ENCODE assay signal across 14 mouse cellular contexts in genomic region chr10:125916781-125917180, GRCm38 (mm10). TPM values are rescaled to one million over a fixed set of nuclear protein-coding genes. Genes with fewer than 3 reads are reported as not detected.
A peak's percentile ranks its signal among the peaks of the same experiment; 100 is the strongest.
DNase-seq lines count a peak whose midpoint lies in the region; ATAC-seq lines count a peak whose summit lies in the region.
"Had no signal": no experiment of that assay in that cellular context is flagged by ENCODE, and none has a peak within 500 bp of the region (broad histone marks: within the 10 kb centered on the region; RNA-seq: fewer than 3 reads in every experiment).

No protein-coding gene starts in this region.

- DNase-seq in heart, embryonic 10.5 days (ENCODE audit: low spot score): no peak
- no peak for DNase-seq in lung, postnatal 14 days
- peak; percentile 50 for DNase-seq in ES-CJ7 (ENCODE audit: low read depth, low spot score)
- DNase-seq in natural killer cell, adult 2 months (ENCODE audit: low spot score in 2 of 2): no peak
- DNase-seq: cerebellum, postnatal 25 days; heart, adult 18-20 months; layer of hippocampus, adult 9-11 months; lung, postnatal 10 days; right cerebral cortex, postnatal 4 days had no signal

- H3K9ac ChIP-seq in heart, embryonic 13.5 days: no peak overlapping the region
- no peak overlapping the region for H3K9ac ChIP-seq in lung, embryonic 15.5 days
- no peak overlapping the region for H3K9ac ChIP-seq in embryonic facial prominence, embryonic 12.5 days

- no peak overlapping the region for H3K4me3 ChIP-seq in heart, embryonic 13.5 days
- no peak overlapping the region for H3K4me3 ChIP-seq in heart, embryonic 10.5 days
- no peak overlapping the region for H3K4me3 ChIP-seq in lung, embryonic 15.5 days
- H3K4me3 ChIP-seq in embryonic facial prominence, embryonic 12.5 days: no peak overlapping the region
- H3K4me3 ChIP-seq: midbrain, embryonic 10.5 days had no signal

- H3K9me3 ChIP-seq in heart, embryonic 13.5 days: no peaks in the 10 kb centered on the region
- no peaks in the 10 kb centered on the region for H3K9me3 ChIP-seq in heart, embryonic 10.5 days
- no peaks in the 10 kb centered on the region for H3K9me3 ChIP-seq in lung, embryonic 15.5 days
- no peaks in the 10 kb centered on the region for H3K9me3 ChIP-seq in embryonic facial prominence, embryonic 12.5 days
- H3K9me3 ChIP-seq: midbrain, embryonic 10.5 days had no signal

- peaks cover 8% of the 10 kb centered on the region for H3K4me1 ChIP-seq in heart, embryonic 13.5 days
- H3K4me1 ChIP-seq in heart, embryonic 10.5 days: peaks cover 5% of the 10 kb centered on the region
- H3K4me1 ChIP-seq in lung, embryonic 15.5 days: peaks cover 4% of the 10 kb centered on the region; the same call in 1 of the 2 replicates
- H3K4me1 ChIP-seq in embryonic facial prominence, embryonic 12.5 days: peaks cover 16% of the 10 kb centered on the region

- H3K27me3 ChIP-seq in heart, embryonic 13.5 days (replicated peaks): 0 out of 2 replicates have a peak, but pooled peaks cover 6% of the 10 kb centered on the region
- H3K27me3 ChIP-seq in heart, embryonic 10.5 days (ENCODE audit: insufficient read depth, poor library complexity, severe bottlenecking): peaks cover 5% of the 10 kb centered on the region; the same call in 1 of the 2 replicates
- H3K27me3 ChIP-seq in lung, embryonic 15.5 days: no peaks in the 10 kb centered on the region
- 0 out of 2 replicates have a peak, but pooled peaks cover 2% of the 10 kb centered on the region for H3K27me3 ChIP-seq in embryonic facial prominence, embryonic 12.5 days

- peak overlapping the region; percentile 30 for H3K4me2 ChIP-seq in heart, embryonic 13.5 days
- H3K4me2 ChIP-seq in lung, embryonic 15.5 days: peak overlapping the region; percentile 12; the same call in 1 of the 2 replicates
- H3K4me2 ChIP-seq in embryonic facial prominence, embryonic 12.5 days (replicated peaks): no peak overlapping the region

- 44% methylated on average over 6 of the region's 6 CpGs for WGBS in heart, embryonic 13.5 days
- whole genome bisulfite sequencing in heart, embryonic 10.5 days: 41% methylated on average over 6 of the region's 6 CpGs
- 33% methylated on average over 6 of the region's 6 CpGs for WGBS in lung, embryonic 15.5 days
- 38% methylated on average over 6 of the region's 6 CpGs for WGBS in embryonic facial prominence, embryonic 12.5 days

- no peak overlapping the region for H3K27ac ChIP-seq in heart, embryonic 13.5 days (replicated peaks)
- H3K27ac ChIP-seq in heart, embryonic 10.5 days: no peak overlapping the region
- H3K27ac ChIP-seq in lung, embryonic 15.5 days: no peak overlapping the region
- peak overlapping the region; percentile 9; the same call in 1 of the 2 replicates for H3K27ac ChIP-seq in embryonic facial prominence, embryonic 12.5 days
- H3K27ac ChIP-seq: midbrain, embryonic 10.5 days had no signal

- no peak for ATAC-seq in heart, embryonic 13.5 days (ENCODE audit: extremely low read depth, insufficient number of reproducible peaks, low FRiP score, low TSS enrichment)
- ATAC-seq in lung, embryonic 15.5 days (ENCODE audit: borderline replicate concordance, extremely low read depth, low FRiP score, low TSS enrichment): no peak
- ATAC-seq in embryonic facial prominence, embryonic 12.5 days (ENCODE audit: insufficient number of reproducible peaks, insufficient read depth, low FRiP score, low TSS enrichment): no peak
- ATAC-seq in activated CD4-positive, CD25-positive, alpha-beta regulatory T cell, adult 4 months: no peak

- no peaks in the 10 kb centered on the region for H3K36me3 ChIP-seq in heart, embryonic 13.5 days
- H3K36me3 ChIP-seq in heart, embryonic 10.5 days: no peaks in the 10 kb centered on the region
- no peaks in the 10 kb centered on the region for H3K36me3 ChIP-seq in lung, embryonic 15.5 days
- no peaks in the 10 kb centered on the region for H3K36me3 ChIP-seq in embryonic facial prominence, embryonic 12.5 days
- H3K36me3 ChIP-seq: midbrain, embryonic 10.5 days had no signal

RNA-seq across cellular contexts. Expression of gene Lrig3, which starts 49.2 kb away (rescaled TPM):
- polyA plus RNA-seq in heart, embryonic 13.5 days (2015; fragmentation: Nextera tagmentation; extraction: Ambion mirVana): 1.9 and 2.1 TPM in 2 replicates
- 3.3 and 8.4 TPM in 2 replicates for polyA plus RNA-seq in heart, embryonic 10.5 days (2016; fragmentation: Nextera tagmentation; extraction: Ambion mirVana)
- polyA plus RNA-seq in lung, embryonic 15.5 days (2015; fragmentation: Nextera tagmentation; extraction: Ambion mirVana): 9.2 and 10.4 TPM in 2 replicates
- 49.5 and 53.2 TPM in 2 replicates for polyA plus RNA-seq in embryonic facial prominence, embryonic 12.5 days (2016; fragmentation: Nextera tagmentation; extraction: Ambion mirVana)
- not detected for polyA plus RNA-seq in activated CD4-positive, CD25-positive, alpha-beta regulatory T cell, adult 4 months (2017; shearing (Covaris generic))
